Mouse (Mus musculus): ENCODE measurements around the gene Emc10.

Emc10 gene

GRCm38 (mm10) chr7:44461503-44462217 lies 34.7 kb downstream of the Emc10 start:
- no peak for DNase-seq

GRCm38 (mm10) chr7:44460767-44461502 lies 35.4 kb downstream of the Emc10 start:
- no peak for DNase-seq

- peak; percentile 2 for DNase-seq
Measured at GRCm38 (mm10) chr7:44460067-44460466, 36.3 kb downstream of the Emc10 start.

GRCm38 (mm10) chr7:44456302-44456701 lies 40.0 kb downstream of the Emc10 start:
- no peak for DNase-seq

GRCm38 (mm10) chr7:44453256-44453655 lies 43.1 kb downstream of the Emc10 start:
- DNase-seq, result no peak

- no peak for DNase-seq
Measured at GRCm38 (mm10) chr7:44446070-44446855, 50.1 kb downstream of the Emc10 start.

- no peak for DNase-seq
Measured at GRCm38 (mm10) chr7:44445528-44445923, 50.8 kb downstream of the Emc10 start.

- DNase-seq, result no peak
Measured at GRCm38 (mm10) chr7:44444886-44445527, 51.3 kb downstream of the Emc10 start.

GRCm38 (mm10) chr7:44443268-44444173 lies 52.8 kb downstream of the Emc10 start:
- no peak for DNase-seq

GRCm38 (mm10) chr7:44442407-44442821 lies 53.9 kb downstream of the Emc10 start:
- no peak for DNase-seq

- DNase-seq, result no peak
Measured at GRCm38 (mm10) chr7:44441648-44442109, 54.6 kb downstream of the Emc10 start.

- DNase-seq, result no peak
Measured at GRCm38 (mm10) chr7:44441180-44441579, 55.1 kb downstream of the Emc10 start.

- no peak for DNase-seq
Measured at GRCm38 (mm10) chr7:44440479-44440878, 55.9 kb downstream of the Emc10 start.
